Mouse (Mus musculus) embryonic facial prominence, embryonic 14.5 days (tissue): ENCODE results near the gene Nudt17. TPM values are rescaled to one million over a fixed set of nuclear protein-coding genes. Genes with fewer than 3 reads are reported as not detected.
"Not testable (repeated sequence)": the region's sequence is repeated elsewhere in the genome, so short reads cannot be mapped to it uniquely, and the experiment has no call there.

ENCODE experiments used
- ATAC-seq: fragments of 200-750 bp; cut with Nextera tagmentation; 2 replicates; pipeline ENCODE4 v1.8.0; 2017; ENCODE audit warnings: low read depth, moderate number of reproducible peaks, moderate TSS enrichment
- DNase-seq: peaks from one replicate; pipeline ENCODE4 v3.0.0-alpha.2; 2015; ENCODE audit warnings: low spot score
- H3K27ac ChIP-seq: fragments of 300-500 bp; sonication (generic); replicated peaks from 2 replicates; pipeline ENCODE4 v1.5.1; 2014; ENCODE audit warnings: low read depth, mild to moderate bottlenecking, low read length, moderate library complexity
- H3K27me3 ChIP-seq: fragments of 300-500 bp; sonication (generic); replicated peaks from 2 replicates; pipeline ENCODE4 v1.6.1; 2014; ENCODE audit warnings: low read length; ENCODE audit not compliant: control insufficient read depth, insufficient read depth
- H3K36me3 ChIP-seq: fragments of 300-500 bp; sonication (generic); 2 replicates; pipeline ENCODE4 v1.6.1; 2014; ENCODE audit warnings: low read length, mixed read lengths; ENCODE audit not compliant: control insufficient read depth, insufficient read depth
- H3K4me1 ChIP-seq: fragments of 300-500 bp; sonication (generic); 2 replicates; pipeline ENCODE4 v1.6.1; 2014; ENCODE audit warnings: antibody characterized with exemption, low read length; ENCODE audit not compliant: control insufficient read depth, insufficient read depth
- H3K4me2 ChIP-seq: fragments of 300-500 bp; sonication (generic); 2 replicates; pipeline ENCODE4 v1.6.1; 2014; ENCODE audit warnings: low read depth, mild to moderate bottlenecking, low read length, moderate library complexity, mixed read lengths
- H3K4me3 ChIP-seq: fragments of 300-500 bp; sonication (generic); 2 replicates; pipeline ENCODE4 v1.5.1; 2014; ENCODE audit warnings: low read depth, mild to moderate bottlenecking, low read length
- H3K9ac ChIP-seq: fragments of 300-500 bp; sonication (generic); 2 replicates; pipeline ENCODE4 v1.6.1; 2014; ENCODE audit warnings: low read depth, mild to moderate bottlenecking, low read length, moderate library complexity, mixed read lengths
- H3K9me3 ChIP-seq: fragments of 300-500 bp; sonication (generic); 2 replicates; pipeline ENCODE4 v1.6.1; 2016; ENCODE audit warnings: low read length; ENCODE audit not compliant: control insufficient read depth
- WGBS: fragments of 180-500 bp; shearing (Covaris S2); extraction: QIAGEN DNeasy Blood & Tissue Kit; methylation state at CpG from one replicate; pipeline ENCODE4 v1.1.7; 2014; 5-methylcytosine and 5-hydroxymethylcytosine counted together
- polyA plus RNA-seq: library from polyadenylated mRNA; unstranded; fragments of >200 nt; fragmentation: Nextera tagmentation; extraction: Ambion mirVana; gene quantifications from 2 replicates; pipeline ENCODE4 v1.2.1, GENCODE M21; 2014

The Nudt17 gene
- 9.5 and 11.8 TPM in 2 replicates for polyA plus RNA-seq

DNA sequence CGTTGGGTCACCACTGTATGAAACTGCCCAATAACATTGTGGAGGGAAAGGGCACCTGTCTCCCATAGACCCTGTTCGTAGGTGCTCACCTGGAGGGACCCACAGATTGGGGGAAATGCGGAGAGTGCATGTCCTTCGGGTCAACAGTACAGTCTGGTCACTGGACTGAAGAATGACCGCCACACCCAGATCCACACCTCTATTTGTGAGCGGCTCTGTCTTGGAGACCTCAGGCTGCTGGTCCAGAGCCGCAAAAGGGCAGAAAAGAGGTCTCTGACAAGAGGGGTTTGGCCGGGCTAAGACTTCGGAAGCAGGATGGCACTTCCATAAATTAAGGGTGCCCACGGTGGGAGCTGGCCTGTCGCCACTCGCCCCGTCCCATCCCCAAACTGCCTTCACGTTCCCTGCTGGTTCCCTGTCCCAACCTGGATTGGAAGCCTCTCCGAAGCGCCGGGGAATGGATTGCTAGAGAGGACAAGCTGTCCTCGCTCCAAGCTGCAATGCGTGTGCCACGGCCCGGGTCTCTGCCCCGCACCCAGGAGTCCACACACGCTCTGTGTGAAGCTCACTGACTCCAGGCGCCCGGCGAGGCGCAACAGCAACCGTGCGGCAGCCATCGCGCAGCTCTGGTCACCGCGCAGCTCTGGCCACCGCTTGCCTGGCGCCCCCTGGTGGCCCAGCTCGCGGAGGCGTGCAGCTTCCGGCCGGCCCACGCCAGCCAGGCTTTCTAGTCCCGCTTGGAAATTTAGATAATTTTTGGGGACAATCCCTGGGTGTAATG lies at the start of gene Nudt17:
Nudt17 (minus strand) TSS at position 660 of the 781 bp plus-strand sequence.
- Histone ChIP-seq H3K27me3 (0 out of 2 replicates have a peak, but pooled peaks cover 3% of the 10 kb centered on the region), H3K9ac (peak within 1 kb of the TSS; percentile 75), H3K27ac (no peak within 1 kb of the TSS), H3K9me3 (no peaks in the 10 kb centered on the region), H3K4me2 (peak within 1 kb of the TSS; percentile 83), H3K36me3 (peaks cover 64% of the 10 kb centered on the region), H3K4me3 (peak within 1 kb of the TSS; percentile 51), H3K4me1 (no peaks in the 10 kb centered on the region)
- ATAC-seq = peak; percentile 90
- DNase-seq = peak; percentile 72
- WGBS = 8% methylated on average over 28 of the region's 42 CpGs

DNA sequence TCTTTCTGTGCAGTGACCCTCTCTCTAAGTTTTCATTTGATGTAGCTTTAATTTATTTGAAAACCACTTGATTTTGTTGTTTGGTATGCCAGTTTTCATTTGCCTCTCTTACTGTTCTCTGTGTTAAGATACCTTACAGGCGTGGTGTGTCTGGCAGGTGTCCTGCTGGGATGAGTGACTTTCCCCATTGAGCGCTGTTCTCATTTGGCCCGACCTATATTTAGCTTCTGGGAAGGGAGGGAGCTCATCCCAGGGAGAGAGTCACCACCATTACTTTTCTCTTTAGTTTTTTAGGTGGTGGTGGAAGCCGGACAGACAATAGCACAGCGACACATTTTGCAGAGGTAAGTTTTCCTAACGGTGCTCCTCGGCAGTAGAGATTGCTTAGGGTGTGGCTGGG lies 49.3 kb upstream of the Nudt17 start:
- ATAC-seq (no peak), DNase-seq (no peak)
- Histone ChIP-seq H3K4me3 (no peak overlapping the region), H3K9me3 (no peaks in the 10 kb centered on the region), H3K4me2 (no peak overlapping the region), H3K27ac (no peak overlapping the region), H3K9ac (no peak overlapping the region), H3K27me3 (no peaks in the 10 kb centered on the region), H3K36me3 (peaks cover 6% of the 10 kb centered on the region; the same call in 1 of the 2 replicates), H3K4me1 (no peaks in the 10 kb centered on the region)
- 72% methylated on average over 7 of the region's 7 CpGs for WGBS

DNA sequence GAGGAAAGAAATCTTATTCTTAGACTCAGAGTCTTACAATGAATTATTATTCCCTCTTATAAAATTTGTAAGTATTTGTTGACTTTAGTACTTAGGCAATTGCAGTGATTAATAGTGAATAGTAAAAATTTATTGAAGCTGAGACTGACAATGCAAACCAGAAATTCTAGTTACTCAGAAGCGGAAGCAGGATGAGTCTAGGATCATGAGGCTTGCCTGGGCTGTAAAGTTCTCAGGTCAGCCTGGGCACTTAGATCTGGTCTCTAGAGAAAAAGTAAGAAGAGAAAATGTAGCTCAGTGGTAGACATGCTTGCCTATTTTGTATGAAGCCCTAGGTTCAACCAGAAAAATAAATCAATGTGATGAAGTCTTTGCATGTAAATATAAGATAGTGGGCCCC lies 47.6 kb upstream of the Nudt17 start:
- Histone ChIP-seq H3K27ac (no peak overlapping the region), H3K27me3 (no peaks in the 10 kb centered on the region), H3K4me3 (no peak overlapping the region), H3K4me2 (no peak overlapping the region), H3K9me3 (no peaks in the 10 kb centered on the region), H3K9ac (no peak overlapping the region), H3K36me3 (peaks cover 6% of the 10 kb centered on the region; the same call in 1 of the 2 replicates), H3K4me1 (no peaks in the 10 kb centered on the region)
- DNase-seq (no peak), ATAC-seq (no peak)
- WGBS = 81% methylated on average over 1 of the region's 1 CpGs

DNA sequence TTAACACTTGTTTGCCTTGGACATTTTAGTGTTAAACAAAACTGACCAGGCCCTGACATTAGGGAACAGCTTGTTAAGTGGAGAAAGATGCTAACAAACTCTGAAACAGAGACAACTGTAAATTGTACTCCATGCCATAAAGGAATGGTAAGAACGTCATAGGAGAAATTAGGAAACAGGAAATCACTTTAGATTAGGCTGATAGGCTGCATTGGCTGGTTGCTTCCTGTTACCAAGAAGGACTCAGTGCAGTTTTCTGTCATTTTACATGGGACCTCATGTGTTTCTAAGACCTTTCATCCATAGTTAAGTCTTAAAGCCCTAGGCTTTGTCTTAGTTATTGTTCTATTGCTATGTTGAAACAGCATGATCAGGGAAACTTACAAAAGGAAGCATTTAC lies 38.5 kb upstream of the Nudt17 start:
- no peaks in the 10 kb centered on the region for H3K36me3 ChIP-seq
- no peak overlapping the region for H3K4me3 ChIP-seq
- DNase-seq (no peak), ATAC-seq (no peak)
- H3K27me3 ChIP-seq = no peaks in the 10 kb centered on the region
- H3K27ac ChIP-seq = no peak overlapping the region
- 47% methylated on average over 1 of the region's 1 CpGs for WGBS
- no peaks in the 10 kb centered on the region for H3K4me1 ChIP-seq
- H3K4me2 ChIP-seq = no peak overlapping the region
- no peaks in the 10 kb centered on the region for H3K9me3 ChIP-seq
- no peak overlapping the region for H3K9ac ChIP-seq

DNA sequence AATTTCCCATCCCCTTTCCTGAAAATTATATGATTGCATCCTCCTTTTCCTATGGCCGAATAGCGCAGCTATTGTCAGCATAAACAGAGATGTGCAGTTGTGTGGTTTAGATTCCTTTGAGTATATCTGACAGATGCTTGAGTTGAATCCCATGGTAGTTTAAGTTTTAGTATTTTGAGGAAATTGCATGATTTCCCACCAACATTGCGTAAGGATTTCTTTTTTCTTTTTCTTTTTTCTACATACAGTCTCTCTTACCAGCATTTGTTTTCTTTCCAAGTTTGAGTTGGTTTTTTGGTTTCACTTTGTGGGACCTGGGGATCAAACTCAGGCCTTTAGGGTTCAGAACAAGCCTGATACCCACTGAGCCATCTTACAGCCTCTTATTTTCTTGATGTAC lies 36.0 kb upstream of the Nudt17 start:
- Histone ChIP-seq H3K27ac (no peak overlapping the region), H3K9me3 (no peaks in the 10 kb centered on the region), H3K4me2 (no peak overlapping the region), H3K9ac (no peak overlapping the region), H3K36me3 (no peaks in the 10 kb centered on the region), H3K27me3 (no peaks in the 10 kb centered on the region), H3K4me1 (no peaks in the 10 kb centered on the region), H3K4me3 (no peak overlapping the region)
- DNase-seq (no peak), ATAC-seq (no peak)
- WGBS = 92% methylated on average over 3 of the region's 3 CpGs

DNA sequence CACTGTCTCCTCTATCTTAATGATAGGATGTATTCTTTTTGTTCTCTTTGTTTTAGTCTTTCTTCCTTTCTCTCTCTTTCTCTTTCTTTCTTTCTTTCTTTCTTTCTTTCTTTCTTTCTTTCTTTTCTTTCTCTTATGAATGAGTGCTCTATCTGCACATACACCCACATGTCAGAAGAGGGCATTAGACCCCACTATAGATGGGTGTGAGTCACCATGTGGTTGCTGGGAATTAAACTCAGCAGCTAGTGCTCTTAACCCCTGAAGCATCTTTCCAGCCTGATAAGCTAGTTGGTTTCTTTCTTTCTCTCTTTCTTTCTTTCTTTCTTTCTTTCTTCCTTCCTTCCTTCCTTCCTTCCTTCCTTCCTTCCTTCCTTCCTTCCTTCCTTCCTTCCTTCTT lies 31.9 kb upstream of the Nudt17 start:
- not testable (repeated sequence) for H3K9ac ChIP-seq, ATAC-seq, H3K36me3 ChIP-seq, H3K4me2 ChIP-seq, H3K4me1 ChIP-seq, H3K9me3 ChIP-seq, DNase-seq, H3K27me3 ChIP-seq, H3K27ac ChIP-seq, H3K4me3 ChIP-seq

DNA sequence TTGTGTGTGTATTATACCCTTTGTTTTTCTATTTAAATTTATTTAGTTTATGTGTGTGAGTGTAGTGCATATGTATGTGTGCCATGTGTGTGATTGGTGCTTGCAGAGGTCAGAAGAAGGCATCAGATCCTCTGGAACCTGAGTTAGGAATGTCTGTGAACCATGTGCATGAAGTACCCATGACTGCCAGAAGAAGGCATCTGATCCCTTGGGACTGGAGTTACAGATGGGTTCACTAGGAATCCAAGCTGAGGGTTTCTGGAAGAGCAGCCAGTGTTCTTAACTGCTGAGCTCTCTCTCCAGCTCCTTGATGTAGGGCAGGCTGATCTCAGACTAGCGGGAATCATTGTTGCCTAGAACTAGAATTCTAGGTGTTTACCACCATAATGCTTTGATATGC lies 29.6 kb upstream of the Nudt17 start:
- H3K4me1 ChIP-seq = no peaks in the 10 kb centered on the region
- no peak overlapping the region for H3K9ac ChIP-seq
- no peak overlapping the region for H3K4me3 ChIP-seq
- H3K9me3 ChIP-seq = no peaks in the 10 kb centered on the region
- no peaks in the 10 kb centered on the region for H3K36me3 ChIP-seq
- H3K4me2 ChIP-seq = no peak overlapping the region
- DNase-seq (peak; percentile 42), ATAC-seq (no peak)
- WGBS = 84% methylated on average over 1 of the region's 1 CpGs
- H3K27me3 ChIP-seq = no peaks in the 10 kb centered on the region
- no peak overlapping the region for H3K27ac ChIP-seq

DNA sequence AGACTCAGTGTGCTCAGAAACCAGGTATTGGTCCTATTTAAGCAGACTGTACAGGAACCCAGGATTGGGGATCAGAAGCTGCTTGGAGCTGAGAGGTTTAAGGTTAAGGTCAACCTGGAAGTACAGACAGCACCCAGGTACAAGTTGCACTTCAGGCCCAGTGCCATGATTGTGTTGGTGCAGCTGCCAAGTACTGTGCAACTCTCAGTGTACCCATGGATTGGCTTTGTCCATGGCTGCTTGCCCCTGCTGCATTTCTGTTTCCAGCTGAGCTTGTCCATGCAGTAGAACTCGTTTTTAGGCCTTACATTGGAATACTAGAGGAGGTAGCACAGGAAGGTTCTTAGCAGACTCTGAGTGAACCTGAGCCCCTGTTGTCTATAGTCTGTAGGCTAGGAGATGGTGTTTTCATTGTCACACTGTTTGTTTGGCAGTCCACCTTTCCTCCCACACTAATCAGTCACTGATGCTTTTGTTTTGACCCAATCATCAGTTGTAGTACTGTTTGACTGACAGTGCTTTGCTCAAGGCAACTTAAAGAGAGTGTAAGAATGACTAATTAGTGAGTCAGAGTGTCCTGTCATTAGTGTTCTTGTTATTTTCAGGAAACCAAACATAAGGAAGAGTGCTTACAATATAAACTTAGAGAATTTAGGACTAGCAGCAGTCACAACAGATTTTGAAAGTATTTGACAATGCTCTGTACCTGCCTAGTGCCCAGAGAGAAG lies 28.8 kb upstream of the Nudt17 start:
- H3K27ac ChIP-seq = no peak overlapping the region
- 25% methylated on average over 1 of the region's 1 CpGs for WGBS
- no peaks in the 10 kb centered on the region for H3K4me1 ChIP-seq
- ATAC-seq = no peak
- H3K27me3 ChIP-seq = no peaks in the 10 kb centered on the region
- no peak overlapping the region for H3K9ac ChIP-seq
- H3K4me3 ChIP-seq = no peak overlapping the region
- no peaks in the 10 kb centered on the region for H3K36me3 ChIP-seq
- H3K9me3 ChIP-seq = no peaks in the 10 kb centered on the region
- no peak overlapping the region for H3K4me2 ChIP-seq
- no peak for DNase-seq
